Mouse (Mus musculus): ENCODE results near the gene Acap3.

The Acap3 gene

GRCm38 (mm10) chr4:155886330-155886729 is 5.3 kb upstream of the Acap3 start:
- ATAC-seq (ENCODE audit: low TSS enrichment), result no peak

- no peak for ATAC-seq (ENCODE audit: low TSS enrichment)
Observed at GRCm38 (mm10) chr4:155887674-155888073, 3.9 kb upstream of the Acap3 start.

GRCm38 (mm10) chr4:155888181-155888580 is 3.4 kb upstream of the Acap3 start:
- ATAC-seq (ENCODE audit: low TSS enrichment), result no peak

GRCm38 (mm10) chr4:155889316-155889715 is 2.3 kb upstream of the Acap3 start:
- no peak for ATAC-seq (ENCODE audit: low TSS enrichment)

GRCm38 (mm10) chr4:155891011-155891471 is 581 bp upstream of the Acap3 start:
- no peak for ATAC-seq (ENCODE audit: low TSS enrichment)

- peak; percentile 55 for ATAC-seq (ENCODE audit: low TSS enrichment)
Observed at GRCm38 (mm10) chr4:155892017-155892416, 395 bp downstream of the Acap3 start.

GRCm38 (mm10) chr4:155892438-155893211 is 1.0 kb downstream of the Acap3 start:
- ATAC-seq (ENCODE audit: low TSS enrichment), result 0 out of 2 replicates have a peak, but pooled peaks have one; percentile 6

GRCm38 (mm10) chr4:155893212-155893690 is 1.6 kb downstream of the Acap3 start:
- ATAC-seq (ENCODE audit: low TSS enrichment), result no peak

GRCm38 (mm10) chr4:155894311-155894881 is 2.8 kb downstream of the Acap3 start:
- ATAC-seq (ENCODE audit: low TSS enrichment), result peak; percentile 17

- ATAC-seq (ENCODE audit: low TSS enrichment), result 0 out of 2 replicates have a peak, but pooled peaks have one; percentile 18
Observed at GRCm38 (mm10) chr4:155895216-155895615, 3.6 kb downstream of the Acap3 start.

- ATAC-seq (ENCODE audit: low TSS enrichment), result no peak
Observed at GRCm38 (mm10) chr4:155895826-155896225, 4.2 kb downstream of the Acap3 start.

GRCm38 (mm10) chr4:155896461-155896860 is 4.8 kb downstream of the Acap3 start:
- no peak for ATAC-seq (ENCODE audit: low TSS enrichment)

- no peak for ATAC-seq (ENCODE audit: low TSS enrichment)
Observed at GRCm38 (mm10) chr4:155898318-155898717, 6.7 kb downstream of the Acap3 start.

GRCm38 (mm10) chr4:155899355-155899754 is 7.7 kb downstream of the Acap3 start:
- ATAC-seq (ENCODE audit: low TSS enrichment), result no peak

- ATAC-seq (ENCODE audit: low TSS enrichment), result peak; percentile 45; the same call in 1 of the 2 replicates
Observed at GRCm38 (mm10) chr4:155901205-155901604, 9.6 kb downstream of the Acap3 start.

- no peak for ATAC-seq (ENCODE audit: low TSS enrichment)
Observed at GRCm38 (mm10) chr4:155903246-155903645, 11.6 kb downstream of the Acap3 start.

- ATAC-seq (ENCODE audit: low TSS enrichment), result no peak
Observed at GRCm38 (mm10) chr4:155904318-155905102, 12.9 kb downstream of the Acap3 start.

GRCm38 (mm10) chr4:155905634-155906033 is 14.0 kb downstream of the Acap3 start:
- no peak for ATAC-seq (ENCODE audit: low TSS enrichment)

- ATAC-seq (ENCODE audit: low TSS enrichment), result no peak
Observed at GRCm38 (mm10) chr4:155906125-155906524, 14.5 kb downstream of the Acap3 start.

GRCm38 (mm10) chr4:155907003-155907402 is 15.4 kb downstream of the Acap3 start:
- no peak for ATAC-seq (ENCODE audit: low TSS enrichment)

- no peak for ATAC-seq (ENCODE audit: low TSS enrichment)
Observed at GRCm38 (mm10) chr4:155908281-155908680, 16.7 kb downstream of the Acap3 start.

GRCm38 (mm10) chr4:155908751-155909150 is 17.1 kb downstream of the Acap3 start:
- ATAC-seq (ENCODE audit: low TSS enrichment), result no peak
